Mouse (Mus musculus) mature B cell (primary cell): ENCODE results near the gene Foxo3.

Source experiments
- in situ Hi-C: fragments of 300-500 bp; cut with MboI; formaldehyde crosslinking; loops from 2 replicates; pipeline ENCODE4 v1.14.3; 2019

Gene Foxo3

DNA sequence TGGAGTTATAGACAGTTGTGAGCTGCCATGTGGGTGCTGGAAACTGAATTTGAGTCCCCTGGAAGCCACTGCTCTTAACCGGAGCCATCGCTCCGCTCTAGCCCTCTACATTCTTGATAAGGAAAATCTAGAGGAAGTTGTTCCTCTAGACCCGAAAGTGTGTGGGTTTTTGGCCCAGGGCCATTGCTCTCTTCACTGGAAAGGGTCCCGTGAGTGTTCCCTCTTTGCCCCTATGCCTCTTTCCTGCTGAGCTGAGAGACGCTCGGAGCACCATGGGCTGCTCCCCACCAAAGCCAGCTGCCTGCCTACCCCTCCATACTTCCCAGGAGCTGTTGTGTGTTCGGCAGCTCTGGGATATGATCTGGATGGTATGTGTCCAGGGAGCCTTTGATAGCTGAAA is 96.2 kb downstream of the Foxo3 start:
- in situ Hi-C loops, result no loop called here

DNA sequence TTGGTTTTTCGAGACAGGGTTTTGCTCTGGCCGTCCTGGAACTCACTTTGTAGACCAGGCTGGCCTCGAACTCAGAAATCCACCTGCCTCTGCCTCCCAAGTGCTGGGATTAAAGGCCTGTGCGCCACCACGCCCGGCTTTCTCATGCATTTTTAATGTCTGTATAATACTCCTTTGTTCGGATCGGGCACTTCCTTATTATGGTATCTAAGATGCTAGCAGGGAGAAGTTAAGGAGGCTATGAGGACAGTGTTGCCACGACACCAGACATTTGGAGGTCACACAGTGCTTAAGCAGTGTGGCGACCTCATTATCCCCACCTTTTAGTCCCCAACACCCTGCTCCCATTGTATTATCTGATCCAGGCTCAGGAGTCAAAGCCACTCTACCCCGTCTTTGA is 97.8 kb downstream of the Foxo3 start:
- in situ Hi-C loops, result no loop called here

DNA sequence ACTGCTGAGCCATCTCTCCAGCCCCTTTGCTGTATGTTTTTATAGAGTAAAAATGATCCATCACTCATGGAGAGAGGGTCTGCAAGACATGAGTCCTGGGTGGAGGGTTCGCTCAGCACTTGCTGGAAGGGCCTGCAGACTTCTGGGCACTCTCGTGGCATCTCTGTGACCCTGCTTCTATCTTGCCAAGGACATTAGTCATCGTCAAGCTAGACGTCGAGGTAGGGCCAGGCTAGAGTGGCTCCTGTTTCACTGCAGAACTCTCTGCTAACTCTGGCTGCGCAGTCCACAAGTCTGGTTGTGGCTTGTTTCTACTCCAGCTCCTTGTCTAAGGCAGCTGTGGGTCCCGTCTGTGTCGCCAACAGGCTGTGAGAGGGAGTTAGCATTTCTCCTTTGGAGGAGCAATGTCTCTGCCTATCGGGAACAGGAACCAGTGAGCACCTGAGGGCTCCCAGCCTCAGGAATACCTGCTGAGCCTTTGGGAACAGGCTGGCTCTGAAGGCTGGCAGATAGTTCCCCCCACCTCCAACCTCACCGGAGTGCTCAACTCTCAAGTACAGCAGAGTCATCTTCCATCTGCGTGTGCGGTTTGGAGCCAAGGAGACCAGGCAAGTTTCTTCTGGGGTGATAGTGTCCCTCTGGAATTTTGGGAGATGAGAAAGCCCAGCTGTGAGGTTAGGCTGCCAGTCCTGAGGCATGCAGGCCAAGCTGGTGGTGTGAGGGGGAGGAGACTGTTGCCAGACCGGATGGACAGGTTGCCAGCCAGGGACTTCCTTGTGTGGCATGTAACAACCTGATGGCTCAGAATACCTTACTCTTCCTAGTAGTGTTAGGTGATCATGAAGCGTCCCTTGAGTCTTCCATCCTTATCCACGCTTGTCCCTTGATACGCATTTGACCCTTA is 98.5 kb downstream of the Foxo3 start:
- in situ Hi-C loops, result no loop called here

- in situ Hi-C loops, result no loop called here
These were observed 102.3 kb downstream of the Foxo3 start for GRCm38 (mm10) chr10:42174283-42174682.

DNA sequence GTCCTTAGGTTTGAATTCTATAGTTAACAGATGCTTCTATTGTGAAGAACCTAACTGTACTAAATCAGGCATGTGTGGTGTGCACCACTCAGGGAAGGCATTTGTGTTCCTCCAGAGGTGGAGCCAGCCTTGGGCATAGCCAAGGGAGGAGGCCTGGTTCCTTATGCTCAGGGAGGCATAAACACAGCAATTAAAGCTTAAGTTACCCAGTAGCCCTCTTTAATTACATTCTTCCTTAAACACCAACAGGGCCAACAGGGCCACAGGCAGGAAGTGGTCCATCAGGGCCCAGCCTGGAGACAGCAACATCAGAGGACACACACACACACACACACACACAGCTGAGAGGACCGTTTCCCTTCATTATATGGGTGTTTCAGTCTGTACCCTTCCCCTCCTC is 102.7 kb downstream of the Foxo3 start:
- in situ Hi-C loops, result no loop called here

- in situ Hi-C loops, result no loop called here
These were observed 105.6 kb downstream of the Foxo3 start for GRCm38 (mm10) chr10:42170889-42171347.

DNA sequence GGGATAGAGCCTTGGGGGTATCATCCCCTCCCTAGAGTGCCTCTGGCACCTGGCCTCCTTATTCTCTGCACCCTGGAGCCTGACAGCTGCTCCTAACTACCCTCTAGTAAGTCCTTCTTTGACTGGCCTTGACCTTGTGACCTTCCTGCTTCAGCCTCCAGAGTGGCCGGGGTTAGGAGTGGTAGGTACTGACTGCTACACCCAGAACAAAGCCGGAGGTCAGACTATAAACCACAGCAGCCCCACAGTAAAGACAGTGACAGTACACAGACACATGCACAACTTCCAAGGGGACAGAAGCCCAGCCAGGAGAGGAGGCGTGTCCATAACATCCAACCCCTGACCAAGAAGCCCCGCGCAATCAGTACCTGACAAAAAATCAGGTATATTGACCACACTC is 106.4 kb downstream of the Foxo3 start:
- in situ Hi-C loops, result no loop called here

DNA sequence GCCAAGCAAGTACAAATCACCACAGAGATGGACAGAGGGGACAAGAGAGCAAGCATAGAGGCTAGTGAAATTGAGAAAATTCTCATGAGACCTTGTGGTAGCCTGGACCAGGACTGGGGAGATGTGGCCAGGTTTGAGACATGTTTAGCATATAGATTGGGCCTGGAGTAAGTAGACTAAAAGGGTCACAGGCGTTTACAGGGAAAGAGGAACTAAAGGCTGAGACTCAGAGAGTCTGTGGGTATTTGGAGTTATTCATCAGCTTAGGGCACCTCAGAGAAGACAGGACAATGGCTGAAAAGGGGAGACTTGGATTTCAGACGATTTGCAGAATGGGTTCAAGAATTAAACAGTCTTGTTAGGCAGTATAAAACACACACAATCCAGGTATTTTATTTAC is 121.8 kb downstream of the Foxo3 start:
- in situ Hi-C loops, result no loop called here

- in situ Hi-C loops, result no loop called here
These were observed 123.9 kb downstream of the Foxo3 start for GRCm38 (mm10) chr10:42152426-42153205.

DNA sequence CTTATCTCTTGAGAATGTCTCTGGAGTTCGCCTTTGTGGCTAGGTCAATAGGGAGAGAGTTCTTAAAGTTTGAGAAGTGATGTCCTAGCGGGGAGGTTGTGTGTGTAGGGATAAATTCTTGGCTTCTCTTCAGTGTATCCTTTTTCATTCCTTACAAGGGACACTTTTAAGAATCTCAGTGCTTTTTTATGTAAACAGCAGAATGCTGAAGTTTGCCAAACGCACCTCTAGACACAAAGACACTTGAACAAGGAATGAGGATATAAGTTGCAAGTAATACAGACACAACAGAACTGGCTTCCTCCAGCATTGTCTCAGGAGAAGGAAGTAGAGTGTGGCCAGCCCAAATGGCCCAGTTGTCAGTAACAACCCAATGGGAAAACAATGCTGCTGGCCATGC is 126.8 kb downstream of the Foxo3 start:
- in situ Hi-C loops, result no loop called here

GRCm38 (mm10) chr10:42148326-42148725 is 128.2 kb downstream of the Foxo3 start:
- in situ Hi-C loops, result no loop called here

- in situ Hi-C loops, result no loop called here
These were observed 131.3 kb downstream of the Foxo3 start for GRCm38 (mm10) chr10:42145221-42145620.

GRCm38 (mm10) chr10:42144788-42145187 is 131.8 kb downstream of the Foxo3 start:
- in situ Hi-C loops, result no loop called here

- in situ Hi-C loops, result no loop called here
These were observed 132.4 kb downstream of the Foxo3 start for GRCm38 (mm10) chr10:42144176-42144575.

DNA sequence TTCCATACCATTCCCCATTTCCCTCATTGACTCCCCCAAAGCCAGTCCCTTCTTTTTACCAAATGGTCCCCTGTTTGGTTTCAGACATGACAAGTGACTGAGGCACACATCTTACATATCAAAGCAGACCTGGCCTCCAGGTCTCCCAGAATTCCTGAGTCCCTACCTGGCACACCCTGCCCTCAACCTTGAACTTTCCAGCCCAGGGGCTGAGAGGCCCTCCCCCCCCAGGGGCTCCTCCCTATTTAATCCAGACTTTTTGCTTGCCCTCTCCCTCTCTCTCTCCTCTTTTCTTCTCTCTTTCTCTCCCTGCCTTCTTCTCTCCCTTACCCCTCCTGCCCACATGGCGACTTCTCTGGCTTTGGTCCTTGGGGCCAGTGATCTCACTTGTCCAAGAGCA is 133.8 kb downstream of the Foxo3 start:
- in situ Hi-C loops, result no loop called here

GRCm38 (mm10) chr10:42142081-42142480 is 134.5 kb downstream of the Foxo3 start:
- in situ Hi-C loops, result no loop called here

- in situ Hi-C loops, result no loop called here
These were observed 136.8 kb downstream of the Foxo3 start for GRCm38 (mm10) chr10:42139749-42140148.

GRCm38 (mm10) chr10:42134759-42135702 is 141.5 kb downstream of the Foxo3 start:
- in situ Hi-C loops, result no loop called here
